Mouse (Mus musculus) lung, postnatal 0 days (tissue): ENCODE measurements at regions not wholly inside any gene's neighbourhood (a gene's known extent, or its start where the extent isn't known, plus 50 kb on each side); places are given as distances from the start of the nearest gene placed in this dataset.

ENCODE experiments used
- CTCF ChIP-seq: IDR thresholded peaks from 2 replicates; pipeline ENCODE4 v1.5.1; 2016; ENCODE audit warnings: antibody characterized with exemption, mild to moderate bottlenecking
- EP300 ChIP-seq: IDR thresholded peaks from 2 replicates; pipeline ENCODE4 v1.6.1; 2016; ENCODE audit warnings: antibody characterized with exemption, mild to moderate bottlenecking, control low read depth

- TF ChIP-seq CTCF (no peak), EP300 (no peak)
Measured at GRCm38 (mm10) chr1:193935969-193936368, 565.9 kb upstream of the Camk1g start.
